Mouse (Mus musculus) right cerebral cortex, postnatal 25 days (tissue): ENCODE data around the gene Ints4.
A peak's percentile ranks its signal among the peaks of the same experiment; 100 is the strongest.

ENCODE experiments used
- DNase-seq: peaks from one replicate; pipeline ENCODE4 v3.0.0; 2022

The Ints4 gene

GRCm38 (mm10) chr7:97549301-97549700 lies 68.5 kb downstream of the Ints4 start:
- no peak for DNase-seq

GRCm38 (mm10) chr7:97550673-97551072 lies 69.9 kb downstream of the Ints4 start:
- DNase-seq = no peak

- no peak for DNase-seq
Observed at GRCm38 (mm10) chr7:97563576-97563975, 82.8 kb downstream of the Ints4 start.

DNA sequence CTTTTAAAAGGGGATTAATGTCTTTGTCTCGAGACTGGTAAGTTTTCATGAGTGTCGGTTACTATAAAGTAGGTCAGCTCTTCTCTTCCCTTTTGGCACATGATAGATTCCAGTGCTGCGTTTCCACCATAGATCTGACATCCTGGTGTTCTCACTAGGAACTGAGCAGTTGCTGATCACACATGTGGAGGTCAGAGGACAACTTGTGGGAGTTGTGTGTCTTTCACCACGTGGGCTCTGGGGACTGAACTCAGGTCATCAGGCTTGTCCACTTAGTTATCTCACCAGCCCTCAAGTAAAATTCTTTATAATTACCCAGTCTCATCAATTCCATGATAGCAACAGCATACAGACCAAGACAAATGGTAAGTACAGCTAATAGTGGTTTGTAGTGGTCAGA lies 88.6 kb downstream of the Ints4 start:
- DNase-seq = no peak

DNA sequence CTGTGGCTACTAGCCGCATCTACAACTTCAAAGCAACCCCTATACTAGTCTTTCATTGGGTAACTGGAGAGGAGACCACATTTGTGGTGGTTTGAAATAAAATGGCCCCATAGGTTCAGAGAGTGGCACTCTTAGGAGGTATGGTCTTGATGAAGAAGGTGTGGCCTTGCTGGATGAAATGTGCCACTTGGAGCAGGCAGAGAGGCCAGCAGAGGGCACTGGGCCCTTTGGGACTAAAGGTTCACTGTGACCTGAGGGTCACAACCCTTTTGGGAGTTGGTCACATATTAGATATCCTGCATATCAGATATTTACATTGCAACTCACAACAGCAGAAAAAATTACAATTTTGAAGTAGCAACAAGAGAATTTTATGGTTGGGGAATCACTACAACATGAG lies 89.6 kb downstream of the Ints4 start:
- DNase-seq = no peak

DNA sequence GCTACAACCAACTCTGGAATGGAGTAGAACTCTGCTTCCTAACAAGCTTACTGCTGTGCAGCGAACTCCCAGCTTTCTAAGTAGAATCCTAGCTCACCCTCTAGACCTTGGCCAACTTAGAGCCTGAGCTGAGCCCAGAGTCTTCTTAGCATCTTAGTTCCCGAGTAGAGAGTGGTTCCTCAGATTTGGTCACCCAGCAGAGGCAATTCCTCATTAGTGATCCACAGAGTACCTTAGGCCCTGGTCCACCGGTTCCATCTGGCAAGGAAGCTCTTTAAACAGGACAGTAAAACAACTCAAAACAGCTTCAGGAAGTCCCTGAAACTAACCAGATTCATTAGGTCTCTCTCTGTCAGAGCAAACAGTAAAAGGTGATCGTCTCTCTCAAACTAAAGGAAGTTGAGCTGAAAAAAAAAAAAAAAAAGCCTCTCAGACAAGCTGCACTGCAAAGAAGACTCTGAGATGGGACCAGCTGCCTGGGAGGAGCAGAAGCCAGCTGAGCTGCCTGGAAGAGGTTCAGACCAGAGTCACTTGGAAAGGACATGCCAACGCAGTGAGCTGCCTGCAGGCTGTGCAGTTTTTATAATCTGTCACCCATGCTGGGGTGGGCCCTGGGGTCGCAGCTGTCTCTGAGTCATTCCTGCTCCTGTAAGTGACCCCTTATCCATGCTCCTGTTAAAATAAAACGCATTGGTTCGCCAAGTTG lies 97.8 kb downstream of the Ints4 start:
- peak; percentile 25 for DNase-seq

DNA sequence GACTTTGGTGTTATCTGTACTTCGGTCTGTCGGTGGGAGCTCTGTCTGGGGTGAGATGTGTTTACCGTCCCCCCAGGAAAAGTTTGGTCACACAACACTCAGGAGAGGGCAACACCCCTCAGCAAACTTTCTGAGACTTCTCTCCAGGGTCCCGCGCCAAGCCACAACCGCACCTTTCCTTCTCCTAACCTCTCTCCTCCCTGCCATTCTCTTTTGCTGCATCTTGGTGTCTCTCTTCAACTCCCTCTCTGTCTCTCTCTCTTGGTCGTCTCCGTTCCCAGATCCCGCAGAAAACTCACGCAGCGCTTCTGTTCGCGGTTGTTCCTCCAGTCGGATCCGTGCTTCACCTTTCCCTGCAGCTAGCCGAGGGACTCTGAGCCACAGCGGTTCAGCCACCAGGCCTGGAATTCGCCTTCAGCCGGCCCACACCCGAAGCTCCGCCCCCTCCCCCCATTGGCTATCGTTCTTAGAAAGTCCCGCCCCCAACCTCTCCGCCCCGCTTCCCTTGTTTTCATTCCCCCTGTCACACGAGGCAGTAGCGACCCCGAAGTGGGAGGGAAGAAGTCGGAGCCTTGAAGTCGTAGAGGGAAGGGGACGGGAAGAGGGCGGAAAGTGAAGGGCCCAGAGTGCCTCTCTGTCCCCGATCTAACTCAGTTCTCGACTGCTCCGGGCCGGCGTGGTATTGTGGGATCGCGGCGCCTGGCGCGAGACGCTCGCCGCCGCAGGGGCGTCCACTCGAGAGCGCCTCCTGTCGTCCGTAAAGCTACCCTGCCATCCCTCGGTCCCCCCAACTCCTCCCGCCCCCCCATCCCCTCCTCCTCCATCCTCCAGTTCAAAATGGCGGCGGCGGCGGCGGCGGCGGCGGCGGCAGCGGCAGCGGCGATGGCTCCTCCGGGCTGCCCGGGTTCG lies 98.6 kb downstream of the Ints4 start, which contains the start of the genes Aamdc and Rsf1:
TSS of gene Aamdc (minus strand) at position 431 of the 909 bp plus-strand sequence.
TSS of gene Rsf1 (plus strand) at position 823 of the 909 bp plus-strand sequence.
- DNase-seq = peak; percentile 93

- peak; percentile 58 for DNase-seq
Observed at GRCm38 (mm10) chr7:97579976-97580842, 99.5 kb downstream of the Ints4 start.

DNA sequence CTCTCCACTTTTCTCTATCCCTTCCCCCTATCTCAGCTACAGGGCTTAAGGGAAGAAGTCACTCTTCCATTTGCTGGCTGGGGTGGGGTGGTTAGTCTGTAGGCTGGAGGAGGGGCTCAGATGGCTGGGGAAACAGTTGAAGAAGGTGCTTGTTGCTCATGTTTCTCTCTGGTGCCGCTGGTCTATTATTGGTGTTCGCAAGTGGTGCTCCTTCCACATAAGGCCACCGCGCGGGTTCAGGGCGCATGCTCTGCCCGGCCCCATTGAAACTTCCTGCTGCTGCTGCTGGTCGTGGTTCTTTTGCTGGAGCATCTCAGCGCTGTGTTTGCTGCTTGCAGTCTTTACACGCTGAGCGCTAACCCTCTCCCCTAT lies 100.1 kb downstream of the Ints4 start:
- peak; percentile 82 for DNase-seq

DNA sequence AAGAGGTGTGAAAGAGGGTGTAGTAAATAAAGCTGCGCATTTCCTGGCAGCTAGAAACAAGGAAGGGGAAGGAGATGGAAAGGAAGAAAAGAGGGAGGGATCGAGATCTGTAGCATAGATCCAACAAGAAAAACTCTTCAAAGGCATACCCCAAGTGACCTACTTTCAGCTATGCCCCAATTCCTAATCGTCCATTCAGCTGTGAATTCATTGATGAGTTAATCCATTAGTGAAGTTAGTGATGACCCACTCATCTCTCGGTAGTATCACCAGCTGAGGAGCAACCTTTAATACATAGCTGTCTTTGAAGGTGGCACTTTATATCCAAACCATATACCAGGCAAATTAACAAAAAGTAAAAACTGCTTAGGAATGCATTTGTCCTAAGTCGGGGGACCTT lies 107.8 kb downstream of the Ints4 start:
- no peak for DNase-seq

DNA sequence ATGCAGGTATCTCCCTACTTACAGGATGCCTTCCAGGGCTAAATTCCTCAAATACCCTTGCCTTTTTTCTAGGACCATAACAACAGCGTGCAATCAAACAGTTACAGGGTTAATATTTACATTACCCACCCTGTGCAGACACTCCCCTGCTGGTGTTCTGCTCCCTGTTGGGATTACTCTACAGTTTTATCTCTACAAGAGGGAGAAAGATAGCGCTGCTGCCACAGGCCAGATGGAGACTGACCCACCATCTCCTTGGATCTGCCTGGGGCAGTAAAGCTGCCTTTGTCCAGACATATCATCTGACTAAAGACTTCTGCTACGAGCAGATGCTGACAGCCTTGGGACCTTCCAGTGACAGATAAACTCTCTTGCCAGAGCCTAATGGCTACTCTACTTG lies 109.7 kb downstream of the Ints4 start:
- DNase-seq = no peak
